In the genomic region with DNA sequence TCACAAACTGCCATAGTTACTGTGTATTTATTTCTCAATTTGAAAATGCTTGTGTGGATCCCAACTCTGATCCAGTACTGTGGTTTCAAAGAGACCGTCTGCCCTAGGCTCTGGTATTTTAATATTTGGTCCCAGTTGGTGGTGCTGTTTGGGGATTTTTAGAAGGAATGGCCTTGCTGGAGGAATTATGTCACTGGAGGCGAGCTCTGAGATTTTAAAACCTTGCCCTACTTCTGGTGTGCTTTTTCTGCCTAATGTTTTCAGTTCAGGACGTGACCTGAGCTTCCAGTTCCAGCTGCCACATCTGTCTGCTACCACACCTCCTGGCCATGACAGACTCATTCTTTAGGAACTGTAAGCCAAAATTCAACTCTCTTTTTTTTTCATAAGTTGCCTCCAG, we compare ENCODE assay signal across 12 mouse cellular contexts.
"Had no signal": no experiment of that assay in that cellular context is flagged by ENCODE, and none has a peak within 500 bp of the region (broad histone marks: within the 10 kb centered on the region; RNA-seq: fewer than 3 reads in every experiment).

No protein-coding gene starts in this region.

- DNase-seq: gastrocnemius, adult 2 months; gastrocnemius, postnatal 10 days; gastrocnemius, postnatal 25 days; heart, adult 18-20 months; heart, postnatal 14 days; heart, postnatal 36 days; kidney, adult 11 months; kidney, postnatal 10 days; kidney, postnatal 36 days; layer of hippocampus, adult 9-11 months; layer of hippocampus, postnatal 36 days; left cerebral cortex, postnatal 4 days had no signal
